Mouse (Mus musculus) kidney, postnatal 0 days (tissue): ENCODE measurements around the gene Klrb1b. TPM values are rescaled to one million over a fixed set of nuclear protein-coding genes. Genes with fewer than 3 reads are reported as not detected.
"Not testable (repeated sequence)": the region's sequence is repeated elsewhere in the genome, so short reads cannot be mapped to it uniquely, and the experiment has no call there.

Experiments used
- ATAC-seq: fragments of 200-750 bp; cut with Nextera tagmentation; replicated peaks from 2 replicates; pipeline ENCODE4 v1.8.0; 2017; ENCODE audit warnings: low read depth, moderate number of reproducible peaks, moderate TSS enrichment, moderate library complexity; ENCODE audit not compliant: low FRiP score
- DNase-seq: peaks from one replicate; pipeline ENCODE4 v3.0.0-alpha.2; 2016; ENCODE audit warnings: low spot score
- H3K27ac ChIP-seq: fragments of 300-500 bp; sonication (generic); 2 replicates; pipeline ENCODE4 v1.5.1; 2014; ENCODE audit warnings: mild to moderate bottlenecking
- H3K27me3 ChIP-seq: fragments of 300-500 bp; sonication (generic); 2 replicates; pipeline ENCODE4 v1.6.1; 2014; ENCODE audit warnings: low read length, mixed read lengths; ENCODE audit not compliant: insufficient read depth
- H3K36me3 ChIP-seq: fragments of 300-500 bp; sonication (generic); 2 replicates; pipeline ENCODE4 v1.6.1; 2014; ENCODE audit warnings: low read length, mixed read lengths; ENCODE audit not compliant: insufficient read depth
- H3K4me1 ChIP-seq: fragments of 300-500 bp; sonication (generic); replicated peaks from 2 replicates; pipeline ENCODE4 v1.6.1; 2014; ENCODE audit warnings: antibody characterized with exemption, low read length, mixed read lengths; ENCODE audit not compliant: insufficient read depth
- H3K4me2 ChIP-seq: fragments of 300-500 bp; sonication (generic); 2 replicates; pipeline ENCODE4 v1.6.1; 2014; ENCODE audit warnings: mild to moderate bottlenecking, low read length, moderate library complexity, mixed read lengths
- H3K4me3 ChIP-seq: fragments of 300-500 bp; sonication (generic); replicated peaks from 2 replicates; pipeline ENCODE4 v1.5.1; 2014; ENCODE audit warnings: low read depth, low read length
- H3K9ac ChIP-seq: fragments of 300-500 bp; sonication (generic); 2 replicates; pipeline ENCODE4 v1.6.1; 2014; ENCODE audit warnings: low read depth, low read length
- H3K9me3 ChIP-seq: fragments of 300-500 bp; sonication (generic); replicated peaks from 2 replicates; pipeline ENCODE4 v1.6.1; 2016; ENCODE audit warnings: low read length, inconsistent platforms, mixed read lengths
- CTCF ChIP-seq: IDR thresholded peaks from 2 replicates; pipeline ENCODE4 v1.5.1; 2016; ENCODE audit warnings: antibody characterized with exemption, low read depth, mild to moderate bottlenecking, moderate library complexity
- WGBS: fragments of 180-500 bp; shearing (Covaris S2); extraction: QIAGEN DNeasy Blood & Tissue Kit; methylation state at CpG from one replicate; pipeline ENCODE4 v1.1.7; 2014; 5-methylcytosine and 5-hydroxymethylcytosine counted together
- polyA plus RNA-seq: library from polyadenylated mRNA; unstranded; fragments of >200 nt; fragmentation: Nextera tagmentation; extraction: Ambion mirVana; gene quantifications from 2 replicates; pipeline ENCODE4 v1.2.1, GENCODE M21; 2015

The Klrb1b gene
- polyA plus RNA-seq, 1 experiment from 2014 or later, result not detected

DNA sequence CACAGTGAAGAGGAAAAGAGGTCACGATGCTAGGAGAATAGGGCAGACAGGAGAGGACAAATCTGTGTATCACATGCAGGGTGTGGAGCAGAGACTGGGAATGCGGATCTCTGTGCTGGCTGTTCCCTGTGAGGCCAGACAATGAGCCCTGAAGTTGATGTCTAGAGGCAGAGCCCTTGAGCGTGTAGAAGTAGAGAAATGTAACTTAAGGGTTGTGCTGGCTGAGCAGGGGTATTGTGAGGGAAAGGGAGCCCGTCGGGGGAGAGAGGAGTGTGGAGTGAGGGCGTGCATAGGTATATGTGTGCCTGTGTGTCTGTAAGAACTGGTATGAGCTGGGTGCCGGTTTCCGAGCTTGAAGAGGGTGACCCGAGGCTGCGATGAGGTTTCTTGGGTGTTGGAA lies 23.6 kb downstream of the Klrb1b start:
- peak; percentile 45 for ATAC-seq
- H3K36me3 ChIP-seq, result no peaks in the 10 kb centered on the region
- H3K4me1 ChIP-seq, result no peaks in the 10 kb centered on the region
- H3K9me3 ChIP-seq, result no peaks in the 10 kb centered on the region
- peak; percentile 24 for DNase-seq
- peak overlapping the region; percentile 40; the same call in 1 of the 2 replicates for H3K9ac ChIP-seq
- H3K27me3 ChIP-seq, result no peaks in the 10 kb centered on the region
- H3K4me2 ChIP-seq, result peak overlapping the region; percentile 62
- 7% methylated on average over 10 of the region's 10 CpGs for WGBS
- peak overlapping the region; percentile 40 for H3K4me3 ChIP-seq
- TF ChIP-seq CTCF, result no peak
- H3K27ac ChIP-seq, result 0 out of 2 replicates have a peak overlapping the region, but pooled peaks have one; percentile 31

DNA sequence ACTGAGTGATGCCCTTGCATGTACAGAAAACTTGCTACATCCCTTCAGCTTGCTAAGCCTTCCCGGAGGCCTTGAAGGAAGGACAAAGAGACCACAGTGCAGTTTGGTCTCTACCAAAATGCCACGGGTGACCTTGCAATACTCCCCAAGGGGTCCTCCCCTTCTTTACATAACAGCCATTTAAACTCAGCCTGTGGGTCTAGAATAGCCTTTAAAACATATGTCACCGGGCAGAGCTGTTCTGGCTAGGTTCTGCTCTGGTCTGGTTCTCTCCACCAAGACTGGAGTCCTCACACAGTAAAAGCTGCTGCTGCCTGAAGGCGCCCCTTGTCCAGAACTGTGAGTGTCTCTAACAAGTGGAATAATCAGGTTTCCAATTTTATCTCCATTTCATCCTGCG lies 25.4 kb downstream of the Klrb1b start:
- H3K36me3 ChIP-seq, H3K4me2 ChIP-seq, H3K4me3 ChIP-seq, H3K9me3 ChIP-seq, H3K27ac ChIP-seq, DNase-seq, H3K4me1 ChIP-seq, H3K9ac ChIP-seq, ATAC-seq, H3K27me3 ChIP-seq: not testable (repeated sequence)
- WGBS, result 86% methylated on average over 5 of the region's 5 CpGs

GRCm38 (mm10) chr6:128799896-128800270 lies 26.2 kb downstream of the Klrb1b start:
- H3K4me3 ChIP-seq, result peak overlapping the region; percentile 66
- no peaks in the 10 kb centered on the region for H3K36me3 ChIP-seq
- H3K4me2 ChIP-seq, result peak overlapping the region; percentile 47
- 0 out of 2 replicates have a peak overlapping the region, but pooled peaks have one; percentile 93 for H3K27ac ChIP-seq
- ATAC-seq (no peak), DNase-seq (no peak)
- no peaks in the 10 kb centered on the region for H3K4me1 ChIP-seq
- H3K9ac ChIP-seq, result no peak overlapping the region
- no peaks in the 10 kb centered on the region for H3K9me3 ChIP-seq
- H3K27me3 ChIP-seq, result no peaks in the 10 kb centered on the region
- no peak for TF ChIP-seq CTCF
- WGBS, result 18% methylated on average over 7 of the region's 7 CpGs

DNA sequence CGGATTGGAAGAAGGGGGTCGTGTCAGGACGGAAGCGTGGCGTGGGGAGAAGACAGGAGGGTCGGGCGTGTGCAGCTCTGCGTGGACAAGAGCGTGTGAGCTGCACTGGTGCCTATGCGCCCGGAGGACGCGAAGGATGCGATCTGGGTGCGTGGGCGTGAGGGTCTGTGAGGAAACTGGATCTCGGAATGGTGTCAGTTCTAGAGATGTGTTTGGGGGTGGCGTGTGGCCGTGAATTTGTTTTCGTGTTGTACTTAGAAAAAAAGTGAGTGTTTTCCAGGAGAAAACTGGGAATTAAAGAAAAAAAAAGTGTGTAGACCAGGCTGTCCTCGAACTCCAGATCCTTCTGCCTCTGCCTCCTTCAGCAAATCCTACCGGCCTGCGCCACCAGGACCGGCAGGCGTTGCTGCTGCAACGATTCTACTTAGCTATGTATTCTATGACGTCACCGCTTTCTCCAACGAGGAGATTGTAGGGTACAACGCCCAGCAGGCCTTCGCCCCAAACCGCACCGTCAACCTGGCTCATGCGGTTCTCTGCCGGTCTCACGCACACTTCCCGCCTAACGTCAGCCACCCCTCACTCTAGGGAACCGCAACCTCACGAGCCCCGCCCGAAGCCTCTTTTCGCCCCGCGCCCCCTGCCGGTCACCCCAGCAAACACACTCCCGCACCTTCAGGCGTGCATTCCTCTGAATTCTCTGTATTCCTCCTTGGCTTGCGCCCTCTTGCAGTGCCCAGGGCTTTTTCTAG lies 26.8 kb downstream of the Klrb1b start:
- H3K9me3 ChIP-seq, H3K27me3 ChIP-seq, H3K36me3 ChIP-seq, H3K4me1 ChIP-seq: not testable (repeated sequence)
- ATAC-seq (peak; percentile 60), DNase-seq (peak; percentile 92)
- TF ChIP-seq CTCF, result peak; percentile 85
- peak overlapping the region; percentile 93 for H3K27ac ChIP-seq
- peak overlapping the region; percentile 72 for H3K9ac ChIP-seq
- peak overlapping the region; percentile 47 for H3K4me2 ChIP-seq
- H3K4me3 ChIP-seq, result peak overlapping the region; percentile 66
- WGBS, result under 1% methylated on average over 49 of the region's 49 CpGs

GRCm38 (mm10) chr6:128798772-128799143 lies 27.4 kb downstream of the Klrb1b start:
- ATAC-seq (peak; percentile 21; the same call in 1 of the 2 replicates), DNase-seq (peak; percentile 89)
- peak overlapping the region; percentile 47 for H3K4me2 ChIP-seq
- H3K4me1 ChIP-seq, H3K27me3 ChIP-seq, H3K9me3 ChIP-seq, H3K36me3 ChIP-seq: not testable (repeated sequence)
- peak overlapping the region; percentile 72 for H3K9ac ChIP-seq
- WGBS, result under 1% methylated on average over 20 of the region's 20 CpGs
- peak overlapping the region; percentile 66 for H3K4me3 ChIP-seq
- H3K27ac ChIP-seq, result peak overlapping the region; percentile 93

DNA sequence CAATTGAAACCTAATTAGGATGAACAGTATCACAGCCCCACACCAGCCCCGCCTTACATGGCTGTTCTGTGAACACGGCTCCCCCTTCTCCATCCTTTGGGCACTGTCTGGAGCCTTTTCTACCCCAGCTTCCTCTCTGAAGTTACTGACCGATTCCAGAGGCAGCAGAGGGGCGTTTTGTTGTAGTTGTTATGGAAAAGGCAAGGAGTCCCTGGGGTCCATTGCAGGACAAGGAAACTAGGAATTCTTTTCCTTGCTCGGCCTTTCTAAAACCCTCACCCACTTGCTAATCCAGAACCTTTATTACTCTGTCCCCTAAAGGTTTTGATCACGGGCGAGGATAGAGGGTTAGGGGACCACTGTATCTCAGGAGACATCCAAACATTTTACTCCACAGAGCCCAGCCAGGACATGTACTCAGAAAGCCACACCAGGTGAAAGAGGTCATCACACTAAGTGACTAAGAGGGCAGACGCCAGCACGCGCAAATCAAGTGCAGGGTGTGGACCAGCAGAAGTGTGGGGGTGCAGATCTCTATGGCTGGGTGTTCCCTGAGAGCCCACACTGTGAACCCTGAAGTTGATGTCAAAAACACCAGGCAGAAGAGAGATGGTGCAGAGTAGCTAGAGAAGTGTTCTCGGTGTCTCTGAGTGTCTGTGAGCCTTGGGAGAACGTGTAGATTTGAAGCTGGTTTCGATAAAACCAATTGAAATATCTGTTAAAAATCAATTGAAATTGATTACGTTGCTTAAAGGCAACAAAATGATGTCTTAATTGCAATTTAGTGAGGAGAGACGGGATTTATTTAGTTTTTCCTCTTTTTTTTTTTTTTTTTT lies 28.0 kb downstream of the Klrb1b start:
- H3K27ac ChIP-seq, result peak overlapping the region; percentile 50; the same call in 1 of the 2 replicates
- ATAC-seq, result no peak

More for the DNA sequence above, 28.0 kb downstream of the Klrb1b start:
- H3K36me3 ChIP-seq, result no peaks in the 10 kb centered on the region
- DNase-seq, result peak; percentile 50
- 0 out of 2 replicates have a peak overlapping the region, but pooled peaks have one; percentile 31 for H3K9ac ChIP-seq
- no peaks in the 10 kb centered on the region for H3K27me3 ChIP-seq
- no peaks in the 10 kb centered on the region; the same call in 1 of the 2 replicates for H3K4me1 ChIP-seq
- WGBS, result 14% methylated on average over 15 of the region's 15 CpGs
- H3K4me3 ChIP-seq, result peak overlapping the region; percentile 66
- no peak for TF ChIP-seq CTCF
- peak overlapping the region; percentile 47 for H3K4me2 ChIP-seq
- no peaks in the 10 kb centered on the region for H3K9me3 ChIP-seq
